Comparison of ENCODE assay signal across 37 mouse cellular contexts in genomic region chr2:73301979-73302378, GRCm38 (mm10). TPM values are rescaled to one million over a fixed set of nuclear protein-coding genes. Genes with fewer than 3 reads are reported as not detected.
DNase-seq lines count a peak whose midpoint lies in the region; ATAC-seq and TF ChIP-seq lines count a peak whose summit lies in the region.
"Had no signal": no experiment of that assay in that cellular context is flagged by ENCODE, and none has a peak within 500 bp of the region (broad histone marks: within the 10 kb centered on the region; RNA-seq: fewer than 3 reads in every experiment).

No protein-coding gene starts in this region.

- H3K4me3 ChIP-seq in MEL (ENCODE audit: control insufficient read depth in 1 of 2, insufficient read depth in 1 of 2, low read depth in 2 of 2, low read length in 2 of 2), result no peak overlapping the region
- H3K4me3 ChIP-seq in liver, embryonic 12.5 days, result no peak overlapping the region
- no peak overlapping the region for H3K4me3 ChIP-seq in liver, postnatal 0 days (ENCODE audit: low read depth, low read length)
- no peak overlapping the region for H3K4me3 ChIP-seq in midbrain, embryonic 13.5 days (replicated peaks)
- no peak overlapping the region for H3K4me3 ChIP-seq in limb, embryonic 10.5 days
- H3K4me3 ChIP-seq: embryonic facial prominence, embryonic 13.5 days; forebrain, embryonic 13.5 days; heart, embryonic 12.5 days; limb, embryonic 15.5 days; lung, embryonic 15.5 days; megakaryocyte, embryonic 14.5 days; neural tube, embryonic 15.5 days had no signal

- peaks cover 0 to 9% of the 10 kb centered on the region in 2 experiments for H3K36me3 ChIP-seq in MEL (ENCODE audit: control insufficient read depth in 1 of 2, insufficient read depth in 2 of 2, low read length in 2 of 2)
- peaks cover 82% of the 10 kb centered on the region for H3K36me3 ChIP-seq in liver, embryonic 12.5 days
- peaks cover 68% of the 10 kb centered on the region for H3K36me3 ChIP-seq in liver, postnatal 0 days (replicated peaks; ENCODE audit: insufficient read depth, low read length)
- peaks cover 55% of the 10 kb centered on the region for H3K36me3 ChIP-seq in midbrain, embryonic 13.5 days
- peaks cover 56% of the 10 kb centered on the region for H3K36me3 ChIP-seq in limb, embryonic 10.5 days

- no peaks in the 10 kb centered on the region for H3K27me3 ChIP-seq in MEL (ENCODE audit: control insufficient read depth in 1 of 2, insufficient read depth in 2 of 2, low read length in 2 of 2)
- no peaks in the 10 kb centered on the region for H3K27me3 ChIP-seq in liver, embryonic 12.5 days (replicated peaks)
- no peaks in the 10 kb centered on the region for H3K27me3 ChIP-seq in liver, postnatal 0 days (ENCODE audit: insufficient read depth, low read length)
- no peaks in the 10 kb centered on the region for H3K27me3 ChIP-seq in midbrain, embryonic 13.5 days
- no peaks in the 10 kb centered on the region for H3K27me3 ChIP-seq in limb, embryonic 10.5 days (ENCODE audit: low read depth, poor library complexity, severe bottlenecking)
- H3K27me3 ChIP-seq: embryonic facial prominence, embryonic 13.5 days; forebrain, embryonic 13.5 days; heart, embryonic 12.5 days; limb, embryonic 15.5 days; lung, embryonic 15.5 days; megakaryocyte, embryonic 14.5 days; neural tube, embryonic 15.5 days; Patski had no signal

- no peaks in the 10 kb centered on the region; a peak in 2 of 4 replicates for H3K4me1 ChIP-seq in MEL (ENCODE audit: control insufficient read depth in 1 of 2, insufficient read depth in 2 of 2, low read length in 2 of 2)
- H3K4me1 ChIP-seq in liver, embryonic 12.5 days, result peaks cover 46% of the 10 kb centered on the region
- peaks cover 13% of the 10 kb centered on the region; the same call in 1 of the 2 replicates for H3K4me1 ChIP-seq in liver, postnatal 0 days (ENCODE audit: insufficient read depth)
- 0 out of 2 replicates have a peak, but pooled peaks cover 3% of the 10 kb centered on the region for H3K4me1 ChIP-seq in midbrain, embryonic 13.5 days (replicated peaks)
- H3K4me1 ChIP-seq in limb, embryonic 10.5 days, result no peaks in the 10 kb centered on the region
- H3K4me1 ChIP-seq: embryonic facial prominence, embryonic 13.5 days; forebrain, embryonic 13.5 days; heart, embryonic 12.5 days; limb, embryonic 15.5 days; lung, embryonic 15.5 days; megakaryocyte, embryonic 14.5 days; neural tube, embryonic 15.5 days had no signal

- H3K27ac ChIP-seq in MEL (ENCODE audit: control insufficient read depth, low read depth, low read length), result no peak overlapping the region
- peak overlapping the region; percentile 87 for H3K27ac ChIP-seq in liver, embryonic 12.5 days
- H3K27ac ChIP-seq in liver, postnatal 0 days (ENCODE audit: low read depth), result peak overlapping the region; percentile 40; the same call in 1 of the 2 replicates
- H3K27ac ChIP-seq in midbrain, embryonic 13.5 days, result no peak overlapping the region
- no peak overlapping the region for H3K27ac ChIP-seq in limb, embryonic 10.5 days
- H3K27ac ChIP-seq: embryonic facial prominence, embryonic 13.5 days; forebrain, embryonic 13.5 days; hindbrain, embryonic 14.5 days; limb, embryonic 15.5 days; lung, embryonic 15.5 days; neural tube, embryonic 15.5 days had no signal

- intact Hi-C loops in gastrocnemius, postnatal 36 days (cut with DNase I), result no loop called here

- no peak for TF ChIP-seq RAD21 in MEL (IDR thresholded peaks at IDR 0.05; ENCODE audit: low read depth, low read length)

- H3K9me3 ChIP-seq in MEL (replicated peaks; ENCODE audit: insufficient read depth, low read length), result no peaks in the 10 kb centered on the region
- H3K9me3 ChIP-seq in liver, embryonic 12.5 days (replicated peaks), result no peaks in the 10 kb centered on the region
- no peaks in the 10 kb centered on the region for H3K9me3 ChIP-seq in liver, postnatal 0 days (ENCODE audit: low read length)
- H3K9me3 ChIP-seq in midbrain, embryonic 13.5 days, result no peaks in the 10 kb centered on the region
- no peaks in the 10 kb centered on the region for H3K9me3 ChIP-seq in limb, embryonic 10.5 days (replicated peaks)
- H3K9me3 ChIP-seq: embryonic facial prominence, embryonic 13.5 days; forebrain, embryonic 13.5 days; G1E; heart, embryonic 12.5 days; limb, embryonic 15.5 days; lung, embryonic 15.5 days; megakaryocyte, embryonic 14.5 days; neural tube, embryonic 15.5 days had no signal

- peak overlapping the region; percentile 51 for H3K4me2 ChIP-seq in liver, embryonic 12.5 days
- H3K4me2 ChIP-seq in liver, postnatal 0 days (ENCODE audit: low read depth, low read length), result peak overlapping the region; percentile 20; the same call in 1 of the 2 replicates
- H3K4me2 ChIP-seq in midbrain, embryonic 13.5 days (replicated peaks), result no peak overlapping the region
- H3K4me2 ChIP-seq: embryonic facial prominence, embryonic 13.5 days; forebrain, embryonic 13.5 days; heart, embryonic 12.5 days; hindbrain, embryonic 14.5 days; limb, embryonic 15.5 days; lung, embryonic 15.5 days; neural tube, embryonic 15.5 days had no signal

- peak; percentile 20 for DNase-seq in MEL (ENCODE audit: low read depth, low spot score)
- no peak for DNase-seq in liver, postnatal 0 days
- no peak for DNase-seq in limb, embryonic 10.5 days (ENCODE audit: low spot score)
- DNase-seq in gastrocnemius, postnatal 36 days, result no peak
- DNase-seq: adrenal gland, postnatal 14 days; cerebellum, adult 2 months; cerebellum, postnatal 25 days; gastrocnemius, postnatal 25 days; heart, adult 18-20 months; heart, postnatal 4 days; kidney, adult 9 months; kidney, postnatal 10 days; layer of hippocampus, postnatal 36 days; left cerebral cortex, postnatal 4 days; lung, postnatal 36 days; midbrain, embryonic 14.5 days; right cerebral cortex, postnatal 25 days; thymus, adult 18-20 months; thymus, postnatal 25 days had no signal

- H3K9ac ChIP-seq in MEL (ENCODE audit: control insufficient read depth, low read depth, low read length, poor library complexity, severe bottlenecking), result no peak overlapping the region
- peak overlapping the region; percentile 15; the same call in 1 of the 2 replicates for H3K9ac ChIP-seq in liver, embryonic 12.5 days
- no peak overlapping the region for H3K9ac ChIP-seq in liver, postnatal 0 days (replicated peaks)
- H3K9ac ChIP-seq in midbrain, embryonic 13.5 days (replicated peaks), result no peak overlapping the region
- H3K9ac ChIP-seq: embryonic facial prominence, embryonic 13.5 days; forebrain, embryonic 13.5 days; heart, embryonic 12.5 days; hindbrain, embryonic 14.5 days; limb, embryonic 15.5 days; lung, embryonic 15.5 days; neural tube, embryonic 15.5 days had no signal

- ATAC-seq in erythroblast, adult 5-6 weeks (replicated peaks; ENCODE audit: low FRiP score, poor library complexity, severe bottlenecking), result peak; percentile 66
- ATAC-seq in liver, embryonic 12.5 days, result peak; percentile 94
- peak; percentile 66 for ATAC-seq in liver, postnatal 0 days
- ATAC-seq in midbrain, embryonic 13.5 days, result no peak
- ATAC-seq: forebrain, embryonic 13.5 days; intestine, postnatal 0 days; Patski had no signal

- no peak for TF ChIP-seq CTCF in MEL (IDR thresholded peaks at IDR 0.05 in 2 of 3, conservative IDR thresholded peaks at IDR 0.05 in 1 of 3; ENCODE audit: control insufficient read depth in 1 of 3, insufficient read depth in 1 of 3, low read depth in 2 of 3, low read length in 3 of 3, poor library complexity in 1 of 3, severe bottlenecking in 1 of 3)
- TF ChIP-seq CTCF in liver, postnatal 0 days (IDR thresholded peaks at IDR 0.05; ENCODE audit: low read depth), result no peak

- no peak for TF ChIP-seq POLR2A in MEL (IDR thresholded peaks at IDR 0.05; ENCODE audit: control insufficient read depth in 1 of 2, insufficient read depth in 1 of 2, low read depth in 1 of 2, low read length in 2 of 2, poor library complexity in 1 of 2)

- H3K79me2 ChIP-seq in MEL (ENCODE audit: control insufficient read depth, insufficient read depth, low read length, poor library complexity), result no peaks in the 10 kb centered on the region

- WGBS in liver, embryonic 12.5 days (ENCODE audit: insufficient replicate concordance), result 18% methylated on average over 1 of the region's 1 CpGs
- WGBS in liver, postnatal 0 days (ENCODE audit: insufficient replicate concordance), result 29% methylated on average over 1 of the region's 1 CpGs
- 89% methylated on average over 1 of the region's 1 CpGs for WGBS in midbrain, embryonic 13.5 days
- 89% methylated on average over 1 of the region's 1 CpGs for WGBS in limb, embryonic 10.5 days

- TF ChIP-seq EP300 in MEL (IDR thresholded peaks at IDR 0.05; ENCODE audit: low read depth in 1 of 2, low read length in 2 of 2), result peak in 1 of 2 experiments; percentile 32; a peak in 1 of 4 replicates
- peak; percentile 70 for TF ChIP-seq EP300 in liver, postnatal 0 days (IDR thresholded peaks at IDR 0.05; ENCODE audit: low read depth)

RNA-seq across cellular contexts. Expression of gene Scrn3, which starts 10.4 kb away (rescaled TPM):
- 3.0 and 3.2 TPM in 2 replicates for total RNA-seq in MEL (2012; rRNA removed)
- polyA plus RNA-seq in MEL (2012; ENCODE audit: insufficient read depth in 1 of 2, insufficient read length in 2 of 2, low read depth in 1 of 2, low replicate concordance in 2 of 2, missing spikeins in 1 of 2), result 1 to 10 TPM in 1 of 2 experiments, not detected in 1; 7.7 TPM
- 19.2 and 21.1 TPM in 2 replicates for total RNA-seq in erythroblast, adult 5-6 weeks (2015; ENCODE audit: low replicate concordance)
- total RNA-seq in erythroblast, adult 5-6 weeks (2017; ENCODE audit: low replicate concordance), result 32.5 and 33.6 TPM in 2 replicates
- polyA plus RNA-seq in liver, embryonic 12.5 days (2016; fragmentation: Nextera tagmentation; extraction: Ambion mirVana), result 27.1 and 28.3 TPM in 2 replicates
- polyA plus RNA-seq in liver, postnatal 0 days (2015; fragmentation: Nextera tagmentation; extraction: Ambion mirVana), result 20.5 and 21.9 TPM in 2 replicates
- 8.1 and 9.6 TPM in 2 replicates for polyA plus RNA-seq in midbrain, embryonic 13.5 days (2015; fragmentation: Nextera tagmentation; extraction: Ambion mirVana)
- 14.7 and 16.5 TPM in 2 replicates for polyA plus RNA-seq in limb, embryonic 10.5 days (2016; fragmentation: Nextera tagmentation; extraction: Ambion mirVana)
- 10 to 100 TPM; 36.5 to 38.0 TPM for total RNA-seq in gastrocnemius, postnatal 36 days (2021)

RNA-seq across cellular contexts. Expression of gene Cir1, which starts 10.5 kb away (rescaled TPM):
- 3.4 TPM in 2 replicates for total RNA-seq in MEL (2012; rRNA removed)
- 1 to 10 TPM in 1 of 2 experiments, not detected in 1; 7.7 TPM for polyA plus RNA-seq in MEL (2012; ENCODE audit: insufficient read depth in 1 of 2, insufficient read length in 2 of 2, low read depth in 1 of 2, low replicate concordance in 2 of 2, missing spikeins in 1 of 2)
- total RNA-seq in erythroblast, adult 5-6 weeks (2015; ENCODE audit: low replicate concordance), result 57.6 and 67.9 TPM in 2 replicates
- total RNA-seq in erythroblast, adult 5-6 weeks (2017; ENCODE audit: low replicate concordance), result 76.7 and 127 TPM in 2 replicates
- 17.4 and 19.1 TPM in 2 replicates for polyA plus RNA-seq in liver, embryonic 12.5 days (2016; fragmentation: Nextera tagmentation; extraction: Ambion mirVana)
- polyA plus RNA-seq in liver, postnatal 0 days (2015; fragmentation: Nextera tagmentation; extraction: Ambion mirVana), result 18.4 and 21.4 TPM in 2 replicates
- polyA plus RNA-seq in midbrain, embryonic 13.5 days (2015; fragmentation: Nextera tagmentation; extraction: Ambion mirVana), result 34.0 and 34.8 TPM in 2 replicates
- 12.2 and 14.3 TPM in 2 replicates for polyA plus RNA-seq in limb, embryonic 10.5 days (2016; fragmentation: Nextera tagmentation; extraction: Ambion mirVana)
- 10 to 100 TPM; 10.1 to 12.8 TPM for total RNA-seq in gastrocnemius, postnatal 36 days (2021)

RNA-seq across cellular contexts. Expression of gene Sp9, which starts 30.3 kb away (rescaled TPM):
- total RNA-seq in MEL (2012; rRNA removed), result 0.39 TPM in 1 of 2 replicates, not detected in the other
- under 1 TPM in 1 of 2 experiments, not detected in 1; 0.03 TPM for polyA plus RNA-seq in MEL (2012; ENCODE audit: insufficient read depth in 1 of 2, insufficient read length in 2 of 2, low read depth in 1 of 2, low replicate concordance in 2 of 2, missing spikeins in 1 of 2)
- not detected in 2 replicates for total RNA-seq in erythroblast, adult 5-6 weeks (2015; ENCODE audit: low replicate concordance)
- total RNA-seq in erythroblast, adult 5-6 weeks (2017; ENCODE audit: low replicate concordance), result 0.51 TPM in 1 of 2 replicates, not detected in the other
- not detected in 2 replicates for polyA plus RNA-seq in liver, embryonic 12.5 days (2016; fragmentation: Nextera tagmentation; extraction: Ambion mirVana)
- not detected in 2 replicates for polyA plus RNA-seq in liver, postnatal 0 days (2015; fragmentation: Nextera tagmentation; extraction: Ambion mirVana)
- 6.1 and 8.9 TPM in 2 replicates for polyA plus RNA-seq in midbrain, embryonic 13.5 days (2015; fragmentation: Nextera tagmentation; extraction: Ambion mirVana)
- 0.19 and 0.36 TPM in 2 replicates for polyA plus RNA-seq in limb, embryonic 10.5 days (2016; fragmentation: Nextera tagmentation; extraction: Ambion mirVana)
- not detected for total RNA-seq in gastrocnemius, postnatal 36 days (2021)
- total RNA-seq: adrenal gland, postnatal 14 days; gastrocnemius, adult 18-20 months; gastrocnemius, postnatal 25 days; heart, adult 18-20 months; heart, postnatal 4 days had no signal
- polyA plus RNA-seq: heart, embryonic 12.5 days; heart, postnatal 0 days; intestine, postnatal 0 days; large intestine, adult 2 months; lung, embryonic 15.5 days; Patski; stomach, embryonic 16.5 days had no signal

Comparison
In these comparisons a context has a peak if more than half of its experiments do, and no peak if none do; other contexts are left out.
1. H3K27ac ChIP-seq: peak in liver, embryonic 12.5 days (single experiment) and liver, postnatal 0 days (single experiment); none in MEL (single experiment), midbrain, embryonic 13.5 days (single experiment) and limb, embryonic 10.5 days (single experiment).